Mouse (Mus musculus) thymus, postnatal 10 days (tissue): ENCODE results near the gene Angptl1.

Source experiments
- DNase-seq, 2 experiments: peaks; one replicate each; pipeline ENCODE4 v3.0.0; 2021; ENCODE audit warnings: low spot score in 2 of 2

Angptl1 gene

DNA sequence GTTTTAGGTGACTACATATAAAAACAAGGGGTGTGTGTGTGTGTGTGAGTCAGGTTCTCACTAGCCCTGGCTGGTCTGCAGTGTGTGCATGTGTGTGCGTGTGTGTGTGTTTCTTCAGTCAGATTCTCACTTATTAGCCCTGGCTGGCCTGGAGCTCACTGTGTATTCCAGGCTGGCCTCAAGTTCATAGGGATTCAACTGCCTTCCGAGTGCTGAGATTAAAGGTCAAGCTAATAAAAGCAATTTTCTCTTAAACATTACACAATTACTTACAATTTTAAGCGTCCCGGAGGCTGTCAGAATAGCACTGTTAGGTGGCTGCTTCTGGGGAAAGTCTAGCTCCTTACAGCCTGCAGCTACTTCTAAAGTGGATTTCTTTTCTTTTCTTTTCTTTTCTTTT is at the start of gene Angptl1:
Gene Angptl1 (plus strand): TSS at position 386 of the 400 bp plus-strand sequence.
- DNase-seq: no peak

DNA sequence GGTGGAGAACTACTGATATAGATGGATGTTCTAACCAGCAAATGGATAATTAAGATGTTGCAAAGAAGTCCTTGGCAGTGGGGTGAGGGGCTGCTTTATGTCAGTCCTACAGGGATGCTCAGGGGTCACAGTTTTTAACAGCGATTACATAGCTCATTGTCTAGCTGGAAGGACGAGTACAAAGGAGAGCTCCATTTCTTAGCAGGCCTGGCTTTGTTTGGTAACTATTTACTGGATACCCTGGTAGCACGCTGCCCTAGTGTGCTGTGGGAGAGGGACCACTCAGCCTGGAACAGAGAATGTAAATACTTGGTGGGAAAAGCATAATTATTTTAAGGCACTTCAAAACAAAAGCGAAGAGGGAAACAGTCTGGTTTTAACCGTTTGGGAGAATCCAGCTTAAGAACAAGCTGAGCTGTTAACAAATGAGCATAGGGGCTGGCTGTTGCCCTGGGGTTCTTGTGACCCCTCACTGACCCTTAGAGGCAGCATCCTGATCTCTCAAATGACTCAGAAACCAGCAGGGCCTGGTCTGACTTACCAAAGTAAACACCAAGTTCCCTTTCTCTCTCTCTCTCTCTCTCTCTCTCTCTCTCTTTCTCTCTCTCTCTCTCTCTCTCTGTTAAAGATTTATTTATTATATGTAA is 48.4 kb upstream of the Angptl1 start:
- DNase-seq: no peak

DNA sequence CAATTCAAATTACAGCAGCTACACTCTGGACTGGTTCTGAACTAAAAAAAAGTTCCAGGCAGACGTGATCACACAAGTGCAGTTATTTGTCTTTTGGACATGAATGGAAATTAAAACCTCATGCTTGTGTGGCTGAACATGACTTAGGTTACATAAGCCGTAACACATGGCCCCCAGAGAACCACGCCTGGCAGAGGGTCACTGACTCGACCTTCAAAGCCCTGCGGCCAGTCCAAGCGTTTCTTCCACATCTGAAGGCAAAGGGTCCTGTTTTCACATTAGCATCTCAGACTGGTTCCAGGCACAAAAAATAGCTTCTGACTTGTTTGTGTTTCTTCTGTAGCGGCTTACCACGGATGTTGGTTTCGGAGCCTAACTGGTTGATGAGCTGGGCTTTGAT is 42.1 kb upstream of the Angptl1 start:
- no peak for DNase-seq

DNA sequence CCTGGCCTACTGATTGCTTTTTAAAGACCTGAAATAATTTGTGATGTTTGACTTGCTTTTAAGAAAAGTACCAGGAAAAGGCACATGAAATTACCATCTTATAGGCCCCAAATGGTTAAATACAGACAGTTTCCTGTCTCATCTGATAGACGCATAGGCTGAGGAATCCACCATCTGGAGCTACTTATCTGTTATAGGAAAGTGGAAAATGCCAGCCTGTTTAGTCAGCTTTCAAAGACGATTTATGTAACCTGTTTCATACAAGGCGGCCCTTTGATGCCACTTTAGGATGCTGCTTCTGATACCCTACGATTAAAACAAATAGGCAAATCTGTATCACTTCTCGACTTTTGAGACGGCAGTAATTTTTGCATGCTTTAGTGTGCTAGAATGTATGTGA is 37.1 kb upstream of the Angptl1 start:
- DNase-seq: no peak

DNA sequence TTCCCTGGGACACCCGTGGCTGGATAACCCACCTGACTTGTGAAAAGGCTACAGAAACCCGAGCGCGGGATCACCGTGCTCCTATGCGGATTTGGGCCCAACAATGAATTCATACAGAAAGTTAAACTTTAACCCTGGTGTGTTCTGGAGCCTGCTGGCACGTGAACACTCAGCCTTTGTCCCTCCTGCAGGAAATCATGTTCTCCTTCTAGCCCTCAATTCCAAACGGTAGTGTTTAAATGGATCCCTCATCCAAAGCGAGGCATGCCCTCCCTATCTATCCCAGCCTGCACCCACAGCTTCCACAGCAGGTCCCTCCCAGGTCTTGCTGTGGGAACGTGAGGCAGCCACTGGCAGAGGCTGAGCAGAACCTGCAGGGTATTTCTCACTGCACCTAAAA is 30.0 kb upstream of the Angptl1 start:
- DNase-seq: no peak

DNA sequence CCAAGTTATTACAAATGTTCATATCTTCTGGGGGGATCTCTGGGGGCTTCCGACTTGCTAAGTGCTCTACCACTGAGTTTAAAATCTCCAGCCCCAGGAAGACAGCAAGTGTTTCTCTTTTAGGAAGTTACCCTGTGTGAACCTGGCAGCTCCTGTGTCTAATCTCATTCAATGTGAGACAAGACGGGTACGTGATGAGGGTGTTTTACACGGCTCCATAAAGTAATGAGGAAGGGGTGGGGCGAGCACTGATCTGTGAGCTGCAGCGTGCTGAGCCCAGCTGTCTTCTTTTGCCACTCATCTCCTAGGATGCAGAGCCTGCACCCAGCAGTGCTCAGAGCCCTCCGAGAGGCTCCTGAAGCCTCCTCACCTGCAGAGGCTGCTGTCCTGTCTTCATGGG is 26.4 kb upstream of the Angptl1 start:
- DNase-seq: no peak

DNA sequence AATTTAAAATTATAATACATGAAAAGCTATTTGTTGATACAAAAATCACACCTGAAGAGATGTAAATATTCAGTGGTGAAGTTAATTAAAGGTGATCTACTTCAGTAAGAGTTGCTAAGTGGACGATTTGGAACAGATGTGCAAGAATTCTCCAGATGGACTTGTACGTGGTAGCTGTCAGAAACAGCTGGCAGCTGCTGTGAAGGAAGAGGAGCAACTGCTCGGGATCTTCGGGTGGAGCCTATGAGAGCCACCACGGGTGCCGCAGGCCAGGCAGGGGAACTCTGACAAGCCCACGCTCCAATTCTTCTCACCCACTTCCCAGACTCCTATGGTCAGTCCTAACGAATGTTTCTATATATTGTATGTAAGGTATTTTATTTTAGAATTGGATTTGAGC is 25.6 kb upstream of the Angptl1 start:
- DNase-seq: no peak

DNA sequence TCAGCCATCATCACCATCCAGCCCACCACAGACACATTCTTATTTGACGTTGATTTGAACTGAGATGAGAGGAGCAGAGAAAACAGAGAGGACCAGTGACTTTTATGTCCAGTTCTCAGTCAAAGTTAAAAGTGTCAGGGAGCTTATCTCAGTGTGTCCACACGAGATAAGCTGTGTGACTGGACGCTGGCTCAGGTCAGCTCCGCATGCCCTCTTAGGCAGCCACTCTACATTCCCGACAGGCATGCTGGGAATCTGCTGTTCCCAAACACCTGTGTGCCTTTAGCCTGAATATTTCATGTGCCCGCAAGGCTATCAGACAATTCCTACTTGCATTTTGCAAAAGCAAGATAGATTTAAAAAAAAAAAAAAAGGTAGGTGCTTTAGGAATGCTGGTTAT is 24.9 kb upstream of the Angptl1 start:
- DNase-seq: no peak

DNA sequence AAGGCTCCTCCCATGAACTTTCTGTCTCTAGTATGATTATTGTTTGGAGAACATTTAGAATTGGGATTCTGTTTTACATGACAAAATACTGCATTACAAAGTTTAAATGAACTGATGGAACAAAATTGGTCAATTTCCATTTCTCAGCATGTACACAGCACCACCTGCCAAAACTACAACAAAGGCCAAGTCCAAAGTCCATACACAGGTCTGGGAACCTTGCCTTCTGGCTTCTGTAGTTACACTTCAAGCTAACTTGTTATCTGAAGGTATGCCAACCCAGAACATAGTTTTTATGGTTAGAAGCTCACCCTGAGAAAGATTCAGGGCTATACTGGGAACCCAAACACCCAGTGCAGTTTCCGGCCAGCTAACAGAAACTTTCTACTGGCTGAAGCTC is 19.1 kb upstream of the Angptl1 start:
- no peak for DNase-seq

DNA sequence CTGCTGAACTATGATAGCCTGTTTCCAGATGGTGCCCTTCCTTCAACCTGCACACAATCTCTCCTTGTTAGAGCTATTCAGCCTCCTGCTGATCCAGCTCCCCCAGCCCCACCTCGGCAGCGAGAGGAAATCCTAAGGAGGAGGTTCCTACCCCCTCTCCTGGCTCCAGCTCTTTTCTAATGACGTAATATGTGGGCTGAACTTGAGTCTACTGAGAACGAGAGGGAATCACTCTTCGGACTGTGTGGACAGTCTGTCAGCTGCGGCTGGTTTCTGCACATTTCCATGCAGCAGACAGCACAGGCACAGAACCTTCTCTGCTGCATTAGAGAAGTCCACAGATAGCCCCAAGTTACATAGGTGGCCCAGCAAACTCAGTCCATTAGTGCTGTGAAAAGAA is 333 bp downstream of the Angptl1 start:
- DNase-seq: no peak

DNA sequence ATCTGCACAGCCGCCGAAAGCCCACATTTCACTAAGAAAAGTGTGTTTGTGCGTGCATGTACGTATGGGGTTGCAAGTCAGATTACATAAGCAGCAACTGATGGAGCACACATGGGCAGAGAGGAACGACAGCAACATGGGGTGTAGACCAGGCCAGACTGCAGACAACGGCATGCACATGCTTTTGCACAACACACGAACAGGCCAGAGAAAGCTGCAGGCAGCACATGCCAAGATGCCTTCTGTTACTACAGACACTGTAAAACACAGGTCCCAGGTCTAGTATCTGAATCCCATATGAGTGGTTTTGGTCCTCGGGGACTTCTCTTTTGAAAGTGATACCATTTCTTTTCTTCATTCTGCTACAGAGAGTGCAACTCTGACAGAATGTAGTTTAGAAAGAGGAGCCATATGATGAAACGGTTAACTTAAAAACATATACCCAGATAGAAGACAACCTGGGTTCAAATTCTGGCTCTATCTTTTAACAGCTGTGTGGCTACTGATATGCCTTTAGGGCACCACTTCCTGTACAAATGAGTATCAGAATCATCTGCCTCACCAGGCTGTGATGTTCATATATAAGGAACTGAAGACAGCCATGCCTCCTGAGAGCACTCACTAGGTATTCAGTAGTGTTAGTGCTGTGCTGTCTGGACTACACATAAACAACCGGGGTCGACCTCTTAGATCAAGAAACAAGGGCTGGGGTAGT is 3.4 kb downstream of the Angptl1 start:
- DNase-seq: no peak

DNA sequence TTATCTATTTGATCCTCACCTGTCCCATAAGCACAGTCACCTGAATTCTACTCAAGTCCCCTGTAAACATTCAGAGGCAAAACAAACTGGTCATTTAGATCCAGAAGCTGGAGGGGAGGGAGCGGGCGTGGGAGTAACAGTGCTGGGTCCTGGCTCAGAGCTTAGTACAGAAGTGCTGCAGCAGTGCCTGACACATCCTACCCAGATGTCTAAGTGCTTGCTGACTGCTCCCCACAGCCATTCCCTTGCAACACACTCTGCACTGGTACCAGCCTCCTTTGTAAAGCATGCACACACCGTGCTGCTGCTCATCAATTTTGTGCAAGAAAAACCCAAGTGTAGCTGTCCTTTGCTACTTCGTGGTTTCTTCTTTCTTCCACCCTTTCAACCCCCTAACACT is 8.7 kb downstream of the Angptl1 start:
- DNase-seq: no peak

DNA sequence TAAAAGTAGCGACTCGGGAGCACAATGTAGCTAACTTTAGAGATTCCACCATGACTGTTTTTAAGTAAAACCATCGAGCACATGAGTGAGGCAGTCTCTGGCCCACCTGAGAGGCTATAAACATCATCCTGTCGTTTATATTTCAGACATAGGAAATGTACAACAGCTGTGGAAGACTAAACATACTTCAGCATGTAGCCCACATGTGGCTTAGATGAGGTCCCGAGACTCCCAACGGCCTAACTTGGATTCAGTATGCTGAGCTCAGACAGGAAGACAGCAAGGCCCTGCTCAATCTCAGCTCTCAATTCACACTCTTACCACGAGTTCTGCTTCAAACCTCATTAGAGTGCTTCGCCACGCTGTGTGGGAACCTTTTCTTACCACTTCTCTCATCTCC is 14.0 kb downstream of the Angptl1 start:
- DNase-seq: no peak

DNA sequence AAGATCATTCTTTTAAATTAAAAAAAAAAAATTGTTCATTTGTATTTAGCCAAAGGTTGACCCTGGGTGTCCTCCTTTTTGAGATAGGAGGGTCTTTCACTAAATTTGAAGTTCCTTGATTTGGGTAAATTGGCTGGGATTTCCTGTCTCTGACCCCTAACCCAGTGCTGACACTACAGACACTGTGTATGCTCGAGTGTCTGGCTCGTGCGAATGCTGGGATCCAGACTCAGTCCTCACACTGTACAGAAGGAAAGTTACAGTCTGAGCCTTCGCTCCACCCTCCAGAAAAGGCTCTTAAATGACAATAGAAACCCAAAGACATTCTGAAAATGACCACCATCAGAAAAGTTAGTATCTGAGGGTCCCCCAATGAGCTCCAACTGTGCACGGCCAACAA is 14.5 kb downstream of the Angptl1 start:
- no peak for DNase-seq

DNA sequence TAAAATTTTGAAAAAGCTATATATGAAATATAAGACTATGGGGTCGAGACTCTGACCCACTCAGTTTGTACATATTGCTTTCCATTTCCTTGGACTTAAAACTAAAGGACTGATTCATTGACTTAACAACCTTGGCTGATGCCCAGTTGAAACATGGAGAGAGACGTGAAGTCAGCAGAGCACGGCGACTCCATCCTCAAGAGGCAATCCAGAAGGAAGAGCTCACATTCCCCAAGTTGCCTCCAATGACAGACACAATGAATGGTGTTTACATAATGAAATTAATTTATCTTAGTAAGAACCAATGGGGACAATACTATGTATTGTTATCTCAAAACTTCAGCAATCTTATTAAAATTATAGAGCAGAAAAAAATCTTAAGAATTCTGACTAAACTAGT is 16.2 kb downstream of the Angptl1 start:
- DNase-seq: no peak

DNA sequence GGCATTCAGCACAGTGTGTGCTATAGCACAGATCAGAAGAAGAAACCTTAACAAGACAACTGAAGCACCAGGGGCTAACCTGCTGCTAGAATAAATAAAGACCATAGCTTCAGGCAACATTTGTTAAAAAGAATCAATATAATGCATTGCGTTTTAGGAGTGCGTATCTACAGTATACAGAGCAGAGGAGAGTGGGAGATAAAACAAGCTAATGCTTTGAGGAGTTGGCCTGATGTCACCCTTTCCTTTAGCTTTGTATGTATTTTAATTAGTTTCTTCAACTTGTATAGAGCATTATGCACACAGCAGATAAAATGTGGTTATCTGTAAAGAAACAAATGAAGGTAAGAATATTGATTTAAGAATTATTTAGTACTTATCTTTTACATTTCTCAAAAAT is 18.3 kb downstream of the Angptl1 start:
- DNase-seq: no peak

DNA sequence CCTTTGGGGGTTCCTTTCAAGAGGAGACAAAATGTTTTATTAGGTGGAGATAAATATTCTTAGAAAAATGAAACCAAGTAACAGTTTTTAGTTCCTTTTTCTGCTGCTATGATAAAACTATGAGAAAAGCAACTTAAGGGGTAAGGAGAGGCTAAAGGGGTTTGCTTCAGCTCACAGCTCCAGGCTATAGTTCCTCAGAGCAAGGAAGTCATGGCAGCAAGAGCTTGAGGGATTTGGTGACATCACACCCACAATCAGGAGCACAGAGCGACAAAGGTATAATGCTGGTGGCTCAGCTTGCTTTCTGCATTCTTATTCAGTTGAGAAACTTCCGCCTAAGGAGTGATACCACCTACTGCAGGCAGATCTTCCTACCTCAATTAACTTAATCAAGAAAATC is 20.8 kb downstream of the Angptl1 start:
- no peak for DNase-seq

DNA sequence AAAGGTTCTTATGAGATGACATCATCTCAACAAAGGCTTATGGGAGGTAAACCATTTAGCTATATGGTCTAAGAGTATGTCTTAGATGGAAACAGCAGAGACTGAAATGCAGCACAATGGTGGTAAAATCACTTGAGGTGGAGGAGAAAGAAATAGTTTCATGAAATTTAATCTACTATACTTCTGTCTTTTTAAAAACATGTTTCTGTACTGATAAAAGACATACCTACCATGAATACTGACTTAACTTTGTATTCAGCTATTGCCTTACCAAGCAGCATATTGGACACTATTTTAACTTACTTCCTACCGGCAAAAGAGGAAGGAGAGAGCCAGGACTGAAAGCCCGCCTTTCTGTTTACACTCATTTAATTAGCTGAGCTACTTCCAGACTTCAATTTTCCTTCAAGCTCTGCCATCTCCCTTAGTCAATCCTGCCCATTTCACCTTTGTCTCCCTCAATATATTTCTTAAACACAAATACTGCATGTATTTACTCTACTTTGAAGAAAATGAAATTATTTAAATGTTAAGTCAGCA is 21.4 kb downstream of the Angptl1 start:
- no peak for DNase-seq

DNA sequence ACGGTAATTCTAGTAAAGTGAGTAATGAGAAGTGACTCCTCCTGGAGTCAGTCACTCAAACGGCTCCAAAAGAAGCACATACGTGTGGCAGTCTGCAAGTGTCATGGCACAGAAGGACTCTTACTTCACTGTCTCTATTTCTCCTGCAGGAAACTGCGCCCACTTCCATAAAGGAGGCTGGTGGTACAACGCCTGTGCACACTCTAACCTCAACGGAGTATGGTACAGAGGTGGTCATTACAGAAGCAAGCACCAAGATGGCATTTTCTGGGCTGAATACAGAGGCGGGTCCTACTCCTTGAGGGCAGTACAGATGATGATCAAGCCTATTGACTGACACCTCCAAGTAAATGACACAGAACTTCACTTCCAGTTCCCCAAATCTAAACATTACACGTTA is 21.9 kb downstream of the Angptl1 start:
- no peak for DNase-seq

DNA sequence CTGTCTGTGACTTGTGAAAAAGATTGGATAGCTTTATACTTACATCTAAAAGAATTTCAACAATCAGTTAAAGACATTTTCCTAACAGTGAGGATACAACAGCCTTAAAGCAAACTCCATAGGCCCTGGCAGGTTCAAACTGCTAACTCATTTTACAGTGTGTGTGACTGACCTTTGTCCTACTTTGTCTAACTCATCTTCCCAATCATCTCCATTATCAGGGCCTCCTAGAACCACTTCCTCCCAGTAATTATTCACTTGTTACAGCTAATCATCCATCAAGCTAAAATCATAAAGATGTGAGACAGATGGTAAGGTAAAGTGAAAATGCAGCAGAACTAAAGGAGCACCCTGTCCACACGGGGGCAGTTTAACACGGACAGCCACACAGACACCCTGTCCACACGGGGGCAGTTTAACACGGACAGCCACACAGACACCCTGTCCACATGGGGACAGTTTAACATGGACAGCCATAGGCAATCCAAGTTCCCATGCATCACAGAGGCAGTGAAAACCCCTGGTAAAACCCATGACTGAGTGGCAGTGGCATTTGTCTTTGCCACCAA is 23.2 kb downstream of the Angptl1 start:
- DNase-seq: no peak

DNA sequence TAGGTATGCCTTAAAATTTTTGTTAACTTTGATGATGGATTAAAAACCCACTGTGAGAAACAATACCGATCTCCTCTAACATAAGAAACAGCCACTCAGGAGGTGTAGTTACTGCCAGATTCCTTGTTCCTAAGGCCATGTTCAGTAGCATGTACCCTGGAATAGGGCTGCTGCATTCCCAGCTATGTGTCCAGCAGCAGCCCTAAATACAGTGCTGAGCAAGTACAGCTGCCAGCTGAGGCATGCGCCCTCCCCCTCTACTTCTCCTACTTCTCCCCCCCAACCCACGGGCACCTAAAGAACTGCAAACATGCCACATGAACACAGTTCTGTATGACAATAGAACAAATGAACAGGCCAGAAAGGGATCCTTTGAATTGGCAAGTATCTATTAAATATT is 25.4 kb downstream of the Angptl1 start:
- DNase-seq: no peak

DNA sequence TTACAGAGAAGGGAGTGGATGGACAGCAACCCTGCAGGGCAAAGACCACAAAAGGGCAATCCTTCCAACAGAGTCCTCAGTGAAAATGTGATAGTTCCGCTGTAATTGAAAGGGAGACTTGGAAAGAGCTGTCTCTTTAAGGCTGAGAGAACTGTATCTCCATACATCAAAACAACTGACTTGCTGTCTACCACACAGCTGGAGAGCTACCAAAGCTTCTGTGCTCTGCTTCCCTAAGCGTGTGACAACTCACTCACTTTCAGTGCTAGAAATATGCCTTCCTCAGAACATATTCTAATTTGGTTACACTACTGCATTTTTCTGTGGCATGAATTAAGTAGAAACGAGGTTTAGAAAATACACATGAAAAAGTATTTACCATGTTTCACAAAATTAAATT is 25.9 kb downstream of the Angptl1 start:
- DNase-seq: no peak

DNA sequence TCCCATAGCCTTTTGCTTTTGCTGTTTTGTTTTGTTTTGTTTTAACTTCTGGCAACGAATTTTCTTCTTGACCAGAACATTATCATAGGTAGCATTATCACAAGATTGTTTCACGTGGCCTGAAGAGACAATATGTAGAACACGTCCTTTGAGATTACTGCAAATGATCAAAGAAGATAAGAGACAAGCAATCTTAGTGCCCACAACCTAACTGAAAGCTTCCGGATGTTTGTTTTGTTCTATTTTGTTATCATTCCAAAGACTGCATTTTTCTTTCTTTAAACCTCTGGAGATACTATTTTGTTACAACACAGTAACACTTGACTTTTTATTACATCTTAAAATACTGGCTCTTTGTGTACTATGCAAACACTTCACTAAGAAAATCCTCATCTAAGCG is 31.7 kb downstream of the Angptl1 start:
- no peak for DNase-seq
